Mouse (Mus musculus): ENCODE results near the gene Ddias.
"Not testable (repeated sequence)": the region's sequence is repeated elsewhere in the genome, so short reads cannot be mapped to it uniquely, and the experiment has no call there.

Ddias gene

GRCm38 (mm10) chr7:92874116-92874675 lies at the start of gene Ddias, which contains the start of gene Prcp:
Gene Ddias, minus strand, starts transcription at chr7:92874247.
Gene Prcp, plus strand, starts transcription at chr7:92874470.
- DNase-seq: peak; percentile 94

DNA sequence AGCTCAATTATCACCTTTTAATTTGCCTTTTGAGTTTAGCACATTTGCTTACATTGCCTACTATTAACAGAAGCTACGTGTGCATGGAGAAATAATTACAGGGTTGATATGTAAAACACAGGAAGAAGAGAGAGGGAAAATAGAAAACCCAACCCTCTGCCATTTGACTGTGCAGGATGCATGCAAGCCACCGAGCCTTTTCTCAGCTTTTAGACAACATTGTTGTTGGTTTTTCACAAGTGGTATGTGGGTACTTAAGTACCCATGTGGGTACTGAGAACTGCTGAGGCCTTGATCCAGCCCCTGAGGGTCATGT lies 46.8 kb upstream of the Ddias start:
- no peak for DNase-seq

DNA sequence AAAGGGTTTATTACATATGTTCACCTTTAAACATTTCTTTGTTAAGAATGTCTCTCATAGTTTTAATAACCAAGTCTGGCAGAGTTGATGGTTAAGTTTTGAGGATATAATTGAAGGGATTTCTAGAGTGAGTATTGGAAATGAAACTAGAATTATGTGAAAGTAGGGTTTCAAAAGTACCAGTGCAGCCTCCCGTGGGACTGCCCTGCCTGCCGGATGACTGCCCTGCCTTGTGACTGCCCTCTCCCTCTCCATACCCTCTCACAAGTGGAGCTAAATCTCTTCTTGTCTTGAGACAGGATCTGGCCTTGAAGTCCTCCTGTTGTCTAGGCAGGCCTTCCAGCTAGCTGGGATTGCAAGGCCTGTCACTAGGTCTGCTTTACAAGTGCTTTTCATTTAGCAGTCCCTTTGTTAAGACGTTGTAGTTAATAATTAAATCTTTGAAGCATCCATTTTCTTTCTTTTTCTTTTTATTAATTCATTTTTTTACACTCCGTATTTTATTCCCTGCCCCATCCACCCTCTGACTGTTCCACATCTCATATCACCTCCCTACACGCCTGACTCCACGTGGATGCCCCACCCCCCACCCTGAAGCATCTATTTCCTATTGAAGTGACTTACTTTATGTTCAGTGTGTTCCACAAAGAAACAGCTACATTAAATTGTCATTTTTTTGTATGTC lies 46.3 kb upstream of the Ddias start:
- DNase-seq: no peak

DNA sequence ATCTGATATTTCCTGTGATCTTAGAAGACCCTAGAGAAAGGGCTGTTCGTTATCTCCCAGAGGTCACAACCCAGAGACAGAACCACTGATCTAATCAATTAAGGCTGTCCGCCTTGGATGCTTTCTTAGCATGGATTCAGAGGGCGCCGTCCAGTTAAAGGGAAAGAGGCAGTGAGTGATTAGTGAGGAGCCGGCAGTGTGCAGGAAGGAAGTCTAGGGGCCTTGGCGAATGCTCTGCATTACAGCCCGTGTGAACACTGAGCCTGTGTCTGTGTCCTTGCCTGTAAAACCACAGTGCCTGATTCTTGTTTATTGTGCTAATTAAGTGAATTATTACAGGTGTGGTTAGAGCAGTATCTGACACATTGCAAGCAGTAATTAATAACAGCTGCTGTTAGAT lies 30.2 kb upstream of the Ddias start:
- DNase-seq: not testable (repeated sequence)

DNA sequence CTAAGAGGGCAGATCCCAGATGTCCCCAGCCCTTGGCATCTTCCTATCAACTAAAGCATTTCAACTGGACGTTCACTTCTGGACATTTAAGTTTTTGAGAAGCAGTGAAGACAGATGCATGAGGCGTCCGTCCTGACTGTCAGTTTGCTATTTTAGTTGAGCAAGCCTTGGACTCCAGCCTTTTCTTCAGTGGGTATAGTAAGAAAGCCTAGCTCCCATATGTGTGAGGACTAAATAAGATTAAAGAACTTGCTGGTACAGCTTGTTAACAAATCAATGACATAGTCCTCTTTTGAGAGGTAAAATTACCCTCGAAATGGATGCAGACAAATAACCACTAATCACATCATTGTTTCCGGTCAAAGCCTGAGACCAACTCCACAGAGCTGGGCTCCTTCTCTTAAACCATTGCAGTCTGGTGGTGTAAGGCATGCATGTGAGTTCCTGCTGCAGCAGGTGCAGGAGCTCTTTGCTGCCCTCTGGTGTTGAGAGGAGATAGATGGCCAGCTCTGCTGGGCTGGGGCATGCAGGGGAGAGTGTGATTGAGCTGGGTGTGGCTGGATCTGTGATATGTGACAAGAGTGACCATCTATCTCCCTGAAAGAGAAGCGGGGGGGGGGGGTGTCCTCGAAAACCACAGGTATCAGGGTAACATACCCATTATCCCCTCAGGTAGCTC lies 29.5 kb upstream of the Ddias start:
- peak; percentile 85 for DNase-seq

DNA sequence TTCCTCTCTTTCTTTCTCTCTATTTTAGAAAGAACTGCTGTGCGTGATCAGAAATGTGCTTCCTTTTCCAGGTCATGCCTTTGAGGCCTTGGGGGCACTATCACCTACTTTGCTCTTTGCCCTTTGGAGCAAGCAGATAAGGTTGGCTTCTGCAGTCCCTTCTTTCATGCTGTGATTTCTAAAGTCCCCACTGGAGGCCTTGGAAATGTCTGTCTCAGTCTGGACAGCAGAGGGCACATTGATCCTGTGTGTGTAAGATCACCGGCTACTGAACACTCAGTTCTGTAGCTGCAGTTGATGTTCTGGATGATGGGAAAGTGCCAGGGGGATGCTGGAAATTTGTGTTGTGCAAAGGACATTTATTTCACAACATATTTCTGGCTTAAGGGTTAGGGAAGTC lies 23.0 kb upstream of the Ddias start:
- DNase-seq: no peak

DNA sequence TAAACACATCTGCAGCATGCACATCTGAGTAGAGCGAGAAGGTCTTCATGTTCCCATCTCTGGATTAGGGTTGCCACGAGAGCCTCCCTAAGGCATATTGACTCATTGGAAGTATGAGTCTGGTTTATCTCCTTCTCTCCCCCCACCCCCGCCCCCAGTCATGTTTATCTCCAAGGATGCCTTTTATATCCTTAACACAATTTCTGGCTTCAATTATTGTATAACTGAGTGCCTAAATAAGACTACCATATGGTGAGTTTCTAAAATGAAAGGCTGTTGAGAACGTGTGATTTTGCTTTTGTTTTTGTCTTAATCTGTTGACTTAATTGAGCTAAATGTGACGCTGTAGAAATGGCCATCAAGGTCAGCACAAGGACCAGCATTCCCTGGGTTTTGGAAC lies 22.0 kb upstream of the Ddias start:
- DNase-seq: no peak

DNA sequence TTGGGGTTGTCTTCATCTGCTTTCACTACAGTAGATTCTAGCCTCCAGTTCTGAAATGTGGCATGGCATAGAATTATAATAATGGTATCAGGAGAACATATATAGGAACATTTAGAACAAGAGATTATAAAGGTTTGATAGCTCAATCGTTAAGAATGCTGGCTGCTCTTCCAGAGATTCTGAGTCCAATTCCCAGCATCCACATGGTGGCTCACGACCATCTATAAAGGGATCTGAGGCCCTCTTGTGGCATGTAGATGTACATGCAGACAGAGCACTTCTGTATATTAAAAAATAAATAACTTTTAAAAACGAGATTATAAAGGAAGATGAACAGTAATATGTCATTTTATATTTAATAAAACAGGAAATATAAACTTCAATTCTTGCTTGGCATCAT lies 19.4 kb upstream of the Ddias start:
- DNase-seq: no peak

DNA sequence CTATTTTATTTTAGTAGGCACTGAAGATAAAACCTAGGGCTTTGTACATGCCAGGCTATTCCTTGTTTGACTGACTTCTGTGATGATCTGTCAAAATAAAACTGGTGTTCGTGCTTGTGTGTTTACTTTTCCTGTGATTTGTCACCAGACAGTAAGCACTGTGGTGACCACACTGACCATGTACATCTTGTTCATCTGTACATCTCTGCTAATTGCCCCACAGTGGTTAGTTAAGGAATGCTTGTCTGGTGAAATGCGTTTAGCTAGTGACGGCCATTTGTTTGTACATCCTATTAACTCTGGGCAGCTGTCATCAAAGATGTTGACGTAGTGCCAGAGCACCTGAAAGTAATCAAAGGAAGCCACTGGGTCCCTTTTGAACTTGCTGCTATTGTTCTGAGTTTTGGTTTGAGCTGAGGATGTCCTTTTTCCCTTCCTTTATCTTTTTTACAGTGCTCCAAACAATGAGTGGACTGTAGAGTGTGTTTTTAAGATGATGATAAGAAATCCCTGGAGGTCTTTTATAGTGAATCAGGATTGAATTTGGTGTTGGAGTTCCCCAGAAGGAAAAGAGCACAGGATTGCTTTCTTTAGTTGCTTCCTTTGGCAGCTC lies 16.7 kb upstream of the Ddias start:
- DNase-seq: no peak

GRCm38 (mm10) chr7:92890211-92890610 lies 16.2 kb upstream of the Ddias start:
- DNase-seq: no peak

GRCm38 (mm10) chr7:92887230-92887629 lies 13.2 kb upstream of the Ddias start:
- peak; percentile 41 for DNase-seq

- no peak for DNase-seq
Observed at GRCm38 (mm10) chr7:92886801-92887200, 12.8 kb upstream of the Ddias start.

DNA sequence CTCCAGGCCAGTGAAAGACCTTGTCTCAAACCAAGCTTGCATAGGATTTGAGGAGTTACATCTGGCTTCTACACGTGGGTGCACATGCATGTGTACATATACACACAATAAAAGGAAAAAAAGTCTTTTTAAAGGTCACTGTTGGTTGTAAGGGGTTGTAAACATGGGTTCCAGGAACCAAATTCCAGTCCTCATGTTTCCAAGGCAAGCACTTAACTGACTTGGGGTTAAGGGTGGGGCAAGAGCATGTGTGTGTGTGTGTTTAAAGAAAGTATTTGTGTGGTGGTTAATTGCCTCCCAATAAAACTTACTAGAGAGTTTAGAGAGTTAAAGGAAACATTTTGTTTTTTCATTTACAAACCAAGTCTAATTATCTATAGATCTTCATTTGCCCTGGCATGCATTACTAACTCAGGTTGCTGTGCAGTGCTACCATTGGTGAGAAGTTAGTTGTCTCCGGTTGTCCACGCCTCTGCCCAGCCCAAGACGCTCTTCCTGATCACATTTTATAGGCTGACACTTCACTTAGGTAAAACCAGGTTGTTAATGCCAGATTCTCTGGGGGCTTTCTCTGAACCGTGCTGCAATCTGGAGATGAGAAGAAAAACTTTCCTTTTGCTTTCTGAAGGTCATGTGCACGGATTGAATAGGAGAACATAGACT lies 11.1 kb upstream of the Ddias start:
- DNase-seq: no peak

GRCm38 (mm10) chr7:92883850-92884716 lies 10.0 kb upstream of the Ddias start:
- peak; percentile 56 for DNase-seq

DNA sequence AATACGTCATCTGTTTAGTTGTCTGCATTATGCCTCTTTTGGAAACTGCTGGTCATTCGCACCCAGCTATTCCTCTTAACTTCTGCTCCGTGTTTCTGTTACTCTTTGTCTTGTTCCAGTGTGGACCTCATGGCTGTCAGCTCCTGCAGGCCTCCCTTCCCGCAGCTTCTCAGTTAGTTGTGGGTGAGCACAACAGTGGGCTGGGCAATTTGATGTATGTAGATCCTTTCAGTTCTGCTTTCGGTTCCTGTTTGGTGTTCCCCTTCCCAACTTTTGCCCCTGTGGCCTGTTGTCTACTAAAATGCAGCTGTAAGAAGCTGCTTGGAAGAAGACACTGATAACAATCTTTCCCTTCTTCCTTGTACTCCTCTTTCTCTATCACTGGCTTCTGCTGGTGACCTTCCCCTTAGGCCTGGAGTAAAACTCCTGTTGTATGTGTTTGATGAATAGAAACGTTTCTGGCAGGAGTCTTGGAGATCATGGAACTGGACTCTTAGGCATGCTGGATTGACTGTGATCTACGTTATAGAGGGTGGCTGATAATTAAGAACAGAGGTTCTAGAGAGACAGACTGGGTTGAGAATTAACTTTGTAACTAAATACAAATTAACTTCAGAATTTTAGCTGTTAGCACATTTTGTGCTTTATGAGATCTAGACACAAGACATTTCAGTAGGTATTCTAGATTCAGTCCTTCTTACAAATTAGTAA lies 4.7 kb upstream of the Ddias start:
- peak; percentile 18 for DNase-seq

GRCm38 (mm10) chr7:92876538-92876937 lies 2.5 kb upstream of the Ddias start:
- no peak for DNase-seq

DNA sequence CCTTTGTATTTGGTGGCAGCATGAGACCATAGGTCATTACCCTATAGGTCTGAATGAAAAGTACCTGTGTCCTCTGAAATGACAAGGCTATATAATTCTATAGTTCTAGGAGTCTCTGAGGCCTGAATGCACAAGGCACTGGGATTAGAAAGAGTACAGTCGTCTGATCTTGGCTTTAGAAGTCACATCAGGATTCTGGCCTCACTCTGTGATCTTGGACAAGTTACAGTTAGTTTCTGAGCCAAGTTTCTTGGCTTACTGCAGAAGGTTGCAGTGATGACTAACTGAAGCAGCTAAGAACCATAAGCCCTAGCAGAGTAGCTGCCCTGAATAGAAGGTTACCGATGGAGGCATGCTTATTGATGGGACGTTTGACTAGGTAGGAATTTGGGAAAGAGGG lies 2.0 kb upstream of the Ddias start:
- no peak for DNase-seq

DNA sequence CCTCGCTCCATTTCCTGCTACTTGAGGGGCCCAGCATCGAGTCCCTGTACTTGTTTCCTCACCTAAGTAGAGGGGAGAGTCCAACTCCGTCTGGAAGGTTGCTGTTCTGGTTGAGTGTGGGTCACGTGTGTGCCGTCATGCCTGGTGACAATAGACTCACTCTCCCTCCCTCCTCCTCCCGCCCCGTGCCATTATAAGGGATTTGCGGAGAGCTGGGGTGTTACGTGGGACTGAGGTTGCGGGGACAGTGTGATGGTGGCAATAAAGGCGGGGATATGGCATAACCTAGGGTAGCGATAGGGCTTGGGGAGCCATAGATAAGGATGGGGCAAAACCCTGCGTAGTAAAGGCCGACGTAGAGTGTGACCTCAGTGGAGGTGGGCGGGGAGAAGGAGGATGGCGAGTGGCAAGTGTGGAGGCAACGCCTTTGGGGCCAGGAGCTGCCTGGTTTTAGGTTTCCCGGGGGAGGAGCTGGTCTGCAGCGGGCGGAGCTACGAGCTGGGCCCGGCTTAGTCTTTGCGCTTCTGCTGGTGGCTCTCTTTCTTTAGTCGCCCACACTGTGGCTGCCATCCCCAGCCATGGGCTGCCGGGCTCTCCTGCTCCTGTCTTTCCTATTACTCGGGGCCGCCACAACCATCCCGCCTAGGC lies 838 bp upstream of the Ddias start:
- peak; percentile 97 for DNase-seq

DNA sequence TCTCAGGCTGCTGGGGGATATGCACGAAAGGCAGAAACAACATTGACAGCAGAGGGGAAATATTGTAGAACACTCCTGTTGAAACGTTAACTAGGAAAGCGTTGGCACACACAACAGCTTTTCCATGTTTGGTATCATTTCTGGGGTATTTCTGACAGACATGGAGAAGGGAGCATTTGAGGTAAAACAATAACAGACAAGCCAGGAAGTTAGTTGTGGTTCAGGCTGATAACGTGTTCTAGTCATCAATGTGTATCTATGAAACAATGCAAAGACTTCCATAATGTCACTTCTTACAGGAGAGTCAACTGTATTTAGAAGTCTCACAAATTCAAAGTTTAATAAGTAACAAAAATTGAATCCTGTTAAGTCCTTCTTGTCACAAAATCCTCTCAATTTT lies 2.5 kb downstream of the Ddias start:
- no peak for DNase-seq

DNA sequence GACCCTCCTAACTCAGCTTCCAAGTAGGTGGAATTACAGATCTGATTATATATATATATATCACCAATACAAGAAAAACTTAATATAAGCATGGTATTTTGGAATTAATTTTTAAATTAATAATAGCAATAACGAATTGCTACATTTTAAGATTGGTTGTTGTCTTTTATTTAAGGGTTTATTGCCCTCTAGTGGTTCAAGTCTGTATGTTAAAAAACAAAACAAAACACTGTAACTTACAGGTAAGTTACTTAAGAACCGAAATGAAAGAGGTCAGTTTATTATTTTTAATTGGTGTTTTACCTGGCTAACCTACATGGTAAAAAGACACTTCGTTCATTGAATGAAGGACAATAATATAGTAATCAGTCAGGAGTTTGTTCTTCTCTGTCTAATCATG lies 3.9 kb downstream of the Ddias start:
- DNase-seq: no peak

- no peak for DNase-seq
Observed at GRCm38 (mm10) chr7:92866526-92866925, 7.5 kb downstream of the Ddias start.

Measured in liver (tissue).